Mouse (Mus musculus): ENCODE measurements around the gene Atp6ap1l.
"Not testable (repeated sequence)": the region's sequence is repeated elsewhere in the genome, so short reads cannot be mapped to it uniquely, and the experiment has no call there.

- TF ChIP-seq POLR2A (IDR thresholded peaks at IDR 0.05; ENCODE audit: low read depth, low read length); CTCF (IDR thresholded peaks at IDR 0.05; ENCODE audit: borderline replicate concordance, insufficient read depth, low read length): not testable (repeated sequence)
Observed at GRCm38 (mm10) chr13:90928266-90928665, 23.1 kb upstream of the Atp6ap1l start.

Measured in embryonic fibroblast, embryonic 13.5 days (primary cell).